Mouse (Mus musculus) embryonic facial prominence, embryonic 12.5 days (tissue): ENCODE data around the gene 1700017B05Rik. TPM values are rescaled to one million over a fixed set of nuclear protein-coding genes. Genes with fewer than 3 reads are reported as not detected.

Source experiments
- ATAC-seq: fragments of 200-750 bp; cut with Nextera tagmentation; 2 replicates; pipeline ENCODE4 v1.8.0; 2017; ENCODE audit not compliant: insufficient number of reproducible peaks, insufficient read depth, low FRiP score, low TSS enrichment
- H3K27ac ChIP-seq: fragments of 300-500 bp; sonication (generic); 2 replicates; pipeline ENCODE4 v1.5.1; 2016; ENCODE audit warnings: mild to moderate bottlenecking
- H3K27me3 ChIP-seq: fragments of 300-500 bp; sonication (generic); 2 replicates; pipeline ENCODE4 v1.6.1; 2016; ENCODE audit warnings: mild to moderate bottlenecking, moderate library complexity
- H3K36me3 ChIP-seq: fragments of 300-500 bp; sonication (generic); 2 replicates; pipeline ENCODE4 v1.6.1; 2016; ENCODE audit warnings: mild to moderate bottlenecking
- H3K4me1 ChIP-seq: fragments of 300-500 bp; sonication (generic); 2 replicates; pipeline ENCODE4 v1.6.1; 2016
- H3K4me2 ChIP-seq: fragments of 300-500 bp; sonication (generic); replicated peaks from 2 replicates; pipeline ENCODE4 v1.6.1; 2016; ENCODE audit warnings: mild to moderate bottlenecking, moderate library complexity
- H3K4me3 ChIP-seq: fragments of 300-500 bp; sonication (generic); 2 replicates; pipeline ENCODE4 v1.5.1; 2016; ENCODE audit warnings: mild to moderate bottlenecking
- H3K9ac ChIP-seq: fragments of 300-500 bp; sonication (generic); 2 replicates; pipeline ENCODE4 v1.6.1; 2016; ENCODE audit warnings: mild to moderate bottlenecking, moderate library complexity
- H3K9me3 ChIP-seq: fragments of 300-500 bp; sonication (generic); 2 replicates; pipeline ENCODE4 v1.6.1; 2016; ENCODE audit warnings: mild to moderate bottlenecking, moderate library complexity
- WGBS: fragments of 180-500 bp; shearing (Covaris S2); methylation state at CpG from one replicate; pipeline ENCODE4 v1.1.7; 2016; 5-methylcytosine and 5-hydroxymethylcytosine counted together
- polyA plus RNA-seq: library from polyadenylated mRNA; unstranded; fragments of >200 nt; fragmentation: Nextera tagmentation; extraction: Ambion mirVana; gene quantifications from 2 replicates; pipeline ENCODE4 v1.2.1, GENCODE M21; 2016

The 1700017B05Rik gene
- polyA plus RNA-seq, 1 experiment from 2014 or later, result 18.7 TPM

- no peak overlapping the region for H3K4me2 ChIP-seq
- no peaks in the 10 kb centered on the region for H3K36me3 ChIP-seq
- H3K4me3 ChIP-seq, result no peak overlapping the region
- no peaks in the 10 kb centered on the region for H3K4me1 ChIP-seq
- H3K9me3 ChIP-seq, result no peaks in the 10 kb centered on the region
- no peak overlapping the region for H3K27ac ChIP-seq
- WGBS, result 80% methylated on average over 3 of the region's 3 CpGs
- no peak for ATAC-seq
- no peak overlapping the region for H3K9ac ChIP-seq
- H3K27me3 ChIP-seq, result no peaks in the 10 kb centered on the region
Measured at GRCm38 (mm10) chr9:57294905-57295304, 32.5 kb upstream of the 1700017B05Rik start.

DNA sequence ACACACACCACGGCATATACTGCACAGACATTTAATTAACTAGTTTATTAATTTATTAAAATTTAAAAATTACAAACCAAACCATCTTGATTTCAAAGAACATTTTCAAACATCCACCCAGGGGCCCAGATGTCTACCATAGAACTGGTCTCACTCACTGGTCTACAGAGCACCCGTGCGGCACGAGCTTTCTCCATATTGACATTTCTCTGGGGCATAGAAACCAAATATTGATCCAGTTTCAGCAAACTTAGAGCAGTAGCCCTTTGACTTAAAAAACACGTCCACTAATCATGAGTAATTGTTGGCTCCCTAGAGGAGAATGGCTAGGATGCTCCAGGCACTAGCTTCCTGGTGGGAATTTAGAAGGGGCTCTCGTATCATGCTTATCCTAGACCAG lies 24.8 kb upstream of the 1700017B05Rik start:
- H3K4me3 ChIP-seq, result no peak overlapping the region
- H3K4me2 ChIP-seq, result no peak overlapping the region
- no peaks in the 10 kb centered on the region for H3K27me3 ChIP-seq
- H3K9me3 ChIP-seq, result no peaks in the 10 kb centered on the region
- no peak overlapping the region for H3K9ac ChIP-seq
- 82% methylated on average over 6 of the region's 6 CpGs for WGBS
- H3K36me3 ChIP-seq, result no peaks in the 10 kb centered on the region
- no peak overlapping the region for H3K27ac ChIP-seq
- H3K4me1 ChIP-seq, result no peaks in the 10 kb centered on the region
- ATAC-seq, result no peak

DNA sequence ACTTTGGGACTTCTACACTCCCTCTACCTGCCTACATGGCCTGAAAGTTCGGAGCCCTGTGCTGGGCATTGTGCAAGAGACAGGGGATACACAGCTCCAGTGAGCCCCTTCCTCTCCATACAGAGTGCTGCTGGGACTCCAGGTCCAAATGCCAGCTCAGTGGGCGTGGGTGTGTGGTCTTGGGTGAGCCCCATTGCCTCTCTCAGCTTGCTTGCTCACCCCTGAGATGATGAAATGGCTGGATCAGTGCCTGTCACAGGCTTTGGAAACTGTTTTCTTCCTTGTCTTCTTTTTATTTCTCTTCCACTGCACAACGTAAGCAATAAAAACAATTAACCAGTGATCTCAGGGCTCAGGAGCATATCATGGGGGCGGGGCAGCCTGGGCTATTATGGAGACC lies 20.9 kb upstream of the 1700017B05Rik start:
- Histone ChIP-seq H3K27me3 (no peaks in the 10 kb centered on the region), H3K27ac (no peak overlapping the region), H3K4me1 (peaks cover 8% of the 10 kb centered on the region), H3K9me3 (no peaks in the 10 kb centered on the region), H3K4me3 (no peak overlapping the region), H3K9ac (no peak overlapping the region), H3K36me3 (no peaks in the 10 kb centered on the region), H3K4me2 (no peak overlapping the region)
- 80% methylated on average over 4 of the region's 4 CpGs for WGBS
- no peak for ATAC-seq

GRCm38 (mm10) chr9:57282686-57283085 lies 20.3 kb upstream of the 1700017B05Rik start:
- ATAC-seq, result no peak
- Histone ChIP-seq H3K27ac (no peak overlapping the region), H3K4me1 (peaks cover 8% of the 10 kb centered on the region), H3K9ac (no peak overlapping the region), H3K4me3 (no peak overlapping the region), H3K9me3 (no peaks in the 10 kb centered on the region), H3K4me2 (no peak overlapping the region), H3K27me3 (no peaks in the 10 kb centered on the region), H3K36me3 (no peaks in the 10 kb centered on the region)
- 81% methylated on average over 3 of the region's 3 CpGs for WGBS

- Histone ChIP-seq H3K27ac (no peak overlapping the region), H3K4me3 (0 out of 2 replicates have a peak overlapping the region, but pooled peaks have one; percentile 13), H3K4me1 (peaks cover 8% of the 10 kb centered on the region), H3K4me2 (peak overlapping the region; percentile 49), H3K36me3 (no peaks in the 10 kb centered on the region), H3K9me3 (no peaks in the 10 kb centered on the region), H3K9ac (0 out of 2 replicates have a peak overlapping the region, but pooled peaks have one; percentile 24), H3K27me3 (no peaks in the 10 kb centered on the region)
- 14% methylated on average over 20 of the region's 20 CpGs for WGBS
- 0 out of 2 replicates have a peak, but pooled peaks have one; percentile 60 for ATAC-seq
Measured at GRCm38 (mm10) chr9:57281549-57281948, 19.1 kb upstream of the 1700017B05Rik start.

- Histone ChIP-seq H3K27ac (no peak overlapping the region), H3K9ac (no peak overlapping the region), H3K36me3 (no peaks in the 10 kb centered on the region), H3K9me3 (no peaks in the 10 kb centered on the region), H3K4me1 (peaks cover 8% of the 10 kb centered on the region), H3K4me2 (no peak overlapping the region), H3K4me3 (no peak overlapping the region), H3K27me3 (no peaks in the 10 kb centered on the region)
- WGBS, result 71% methylated on average over 4 of the region's 4 CpGs
- ATAC-seq, result no peak
Measured at GRCm38 (mm10) chr9:57279441-57279840, 17.0 kb upstream of the 1700017B05Rik start.

- no peak overlapping the region for H3K27ac ChIP-seq
- peaks cover 8% of the 10 kb centered on the region for H3K4me1 ChIP-seq
- no peak overlapping the region for H3K9ac ChIP-seq
- H3K4me3 ChIP-seq, result no peak overlapping the region
- H3K4me2 ChIP-seq, result no peak overlapping the region
- no peaks in the 10 kb centered on the region for H3K36me3 ChIP-seq
- H3K27me3 ChIP-seq, result no peaks in the 10 kb centered on the region
- WGBS, result 65% methylated on average over 4 of the region's 4 CpGs
- ATAC-seq, result no peak
- H3K9me3 ChIP-seq, result no peaks in the 10 kb centered on the region
Measured at GRCm38 (mm10) chr9:57278268-57278667, 15.9 kb upstream of the 1700017B05Rik start.

GRCm38 (mm10) chr9:57276311-57276710 lies 13.9 kb upstream of the 1700017B05Rik start:
- no peak for ATAC-seq
- Histone ChIP-seq H3K4me2 (no peak overlapping the region), H3K4me3 (no peak overlapping the region), H3K27ac (no peak overlapping the region), H3K36me3 (no peaks in the 10 kb centered on the region), H3K4me1 (peaks cover 7% of the 10 kb centered on the region; the same call in 1 of the 2 replicates), H3K9ac (no peak overlapping the region), H3K27me3 (no peaks in the 10 kb centered on the region), H3K9me3 (no peaks in the 10 kb centered on the region)

- 27% methylated on average over 6 of the region's 6 CpGs for WGBS
Measured at GRCm38 (mm10) chr9:57273805-57274494, 11.5 kb upstream of the 1700017B05Rik start.

DNA sequence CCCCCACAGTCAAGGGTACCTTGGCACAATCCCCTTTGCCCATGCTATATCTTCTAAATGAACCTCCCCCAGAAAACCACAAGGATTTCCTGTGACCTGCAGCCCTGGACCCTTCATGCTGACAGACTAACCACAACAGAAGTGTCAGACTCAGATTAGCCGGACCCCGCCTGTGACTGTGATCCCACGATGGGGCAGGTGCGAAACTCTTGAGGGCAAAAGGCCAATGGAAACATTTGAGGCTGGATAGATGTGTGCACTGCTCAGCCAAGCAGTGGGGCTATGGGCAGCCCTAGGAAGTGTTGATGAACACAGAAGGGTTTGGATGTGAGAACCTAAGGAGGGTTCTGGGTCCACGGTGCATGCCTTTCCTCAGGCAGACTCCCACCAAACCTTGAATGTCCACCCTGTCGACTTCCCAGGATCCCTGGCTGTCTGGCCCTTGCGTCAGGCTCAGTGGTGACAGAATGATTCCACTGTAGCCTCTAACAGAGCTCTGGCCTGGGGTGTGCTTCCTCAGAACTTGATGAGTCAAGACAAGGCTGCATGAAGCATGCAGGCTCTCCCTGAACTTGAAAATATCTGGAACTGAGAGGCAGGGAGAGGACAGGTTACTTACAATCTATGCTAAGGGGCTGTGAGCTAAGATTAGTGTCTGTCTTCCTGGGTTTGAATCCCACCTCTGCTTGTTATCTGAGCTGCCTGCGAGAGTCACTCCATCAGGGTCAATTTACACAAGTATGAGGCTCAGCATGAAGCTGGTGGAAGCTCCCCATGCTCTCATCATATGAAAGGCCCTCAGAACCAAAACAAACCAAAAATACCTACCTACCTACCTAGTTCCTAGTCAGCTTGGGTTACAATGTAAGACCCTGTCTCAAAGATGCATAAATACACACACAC lies 10.7 kb upstream of the 1700017B05Rik start:
- H3K36me3 ChIP-seq, result no peaks in the 10 kb centered on the region
- no peak overlapping the region for H3K27ac ChIP-seq
- no peak overlapping the region for H3K9ac ChIP-seq
- ATAC-seq, result no peak
- peaks cover 10% of the 10 kb centered on the region; the same call in 1 of the 2 replicates for H3K4me1 ChIP-seq
- no peak overlapping the region for H3K4me2 ChIP-seq
- 59% methylated on average over 8 of the region's 8 CpGs for WGBS
- no peaks in the 10 kb centered on the region for H3K27me3 ChIP-seq
- no peaks in the 10 kb centered on the region for H3K9me3 ChIP-seq
- no peak overlapping the region for H3K4me3 ChIP-seq

More at GRCm38 (mm10) chr9:57273805-57274494, 11.5 kb upstream of the 1700017B05Rik start:
- Histone ChIP-seq H3K4me3 (no peak overlapping the region), H3K27ac (no peak overlapping the region), H3K36me3 (no peaks in the 10 kb centered on the region), H3K4me2 (no peak overlapping the region), H3K4me1 (peaks cover 10% of the 10 kb centered on the region; the same call in 1 of the 2 replicates), H3K9ac (no peak overlapping the region), H3K9me3 (no peaks in the 10 kb centered on the region), H3K27me3 (no peaks in the 10 kb centered on the region)
- ATAC-seq, result no peak

GRCm38 (mm10) chr9:57271837-57272562 lies 9.6 kb upstream of the 1700017B05Rik start:
- no peak overlapping the region for H3K4me2 ChIP-seq
- no peak overlapping the region for H3K4me3 ChIP-seq
- H3K27ac ChIP-seq, result no peak overlapping the region
- H3K9ac ChIP-seq, result no peak overlapping the region
- peaks cover 14% of the 10 kb centered on the region; the same call in 1 of the 2 replicates for H3K4me1 ChIP-seq
- WGBS, result 50% methylated on average over 9 of the region's 9 CpGs
- no peaks in the 10 kb centered on the region for H3K9me3 ChIP-seq
- ATAC-seq, result no peak
- no peaks in the 10 kb centered on the region for H3K27me3 ChIP-seq
- H3K36me3 ChIP-seq, result no peaks in the 10 kb centered on the region
